Mouse (Mus musculus) effector memory CD4-positive, alpha-beta T cell, adult 5 months (primary cell): ENCODE results near the gene Arap1. TPM values are rescaled to one million over a fixed set of nuclear protein-coding genes. Genes with fewer than 3 reads are reported as not detected.

Source experiments
- polyA plus RNA-seq: library from polyadenylated mRNA; unstranded; fragments of 100-300 nt; shearing (Covaris generic); gene quantifications from one replicate; pipeline ENCODE4 v1.2.1, GENCODE M21; 2017

Gene Arap1
- 59.2 TPM for polyA plus RNA-seq

DNA sequence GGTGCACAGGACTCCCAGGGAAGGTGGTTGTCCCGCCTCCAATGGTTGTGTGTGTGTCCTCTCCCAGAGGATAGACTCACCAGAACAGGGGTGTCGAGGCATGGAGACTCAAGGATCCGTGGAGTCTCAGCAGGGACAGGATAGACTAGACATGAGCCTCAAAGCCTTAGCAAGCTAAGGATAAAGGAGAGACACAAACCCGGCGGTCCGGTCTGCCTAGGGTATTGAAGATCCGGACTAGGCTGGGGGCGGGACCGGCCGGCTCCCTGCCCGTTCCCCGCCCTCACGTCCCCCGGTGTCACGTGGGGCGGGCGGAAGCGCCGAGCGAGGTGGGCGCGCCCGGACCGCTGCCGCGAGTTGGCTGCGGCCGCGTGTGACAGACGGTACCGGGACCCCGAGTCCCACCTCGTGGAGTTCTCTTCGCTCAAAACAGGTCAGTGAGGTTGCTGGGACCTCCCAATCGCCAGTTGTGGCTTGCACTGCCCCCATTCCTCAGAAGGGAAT, at the start of gene Arap1:
Arap1 (plus strand) TSS at position 301 of the 504 bp plus-strand sequence.

DNA sequence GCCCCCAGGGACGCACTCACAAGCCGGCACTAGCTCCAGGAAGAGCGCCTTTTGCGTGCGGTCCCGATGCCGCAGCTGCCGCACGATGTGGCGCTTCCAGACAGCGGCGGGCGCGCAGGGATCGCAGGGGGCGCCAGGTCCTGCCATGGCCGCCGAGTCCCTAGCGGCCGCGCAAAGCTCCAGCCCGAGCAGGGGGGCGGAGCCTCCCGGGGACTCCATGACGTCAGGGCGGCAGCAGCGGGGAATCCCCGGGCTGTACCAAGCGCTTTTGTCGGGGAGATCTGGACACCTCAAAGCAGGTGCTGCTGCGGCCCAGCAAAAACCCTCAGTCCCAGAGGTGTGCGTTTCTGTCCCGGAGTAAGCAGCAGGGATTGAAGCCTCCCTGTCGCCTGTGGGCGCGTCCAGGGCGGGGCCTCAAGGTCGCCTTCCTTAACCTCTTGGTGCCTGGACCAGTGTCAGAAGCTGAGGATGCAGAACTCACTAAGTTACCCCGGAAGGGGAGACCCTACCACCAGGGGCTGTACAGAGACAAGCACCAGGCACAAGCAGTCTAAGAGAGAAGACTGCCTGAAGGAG, 45.9 kb upstream of the Arap1 start, which contains the start of gene Atg16l2:
Atg16l2 (minus strand) TSS at position 371 of the 576 bp plus-strand sequence.

GRCm38 (mm10) chr7:101317014-101317413, 30.9 kb upstream of the Arap1 start, which contains the start of gene Stard10:
Stard10 (plus strand) TSS chr7:101317086.

GRCm38 (mm10) chr7:101410267-101410936, 62.5 kb downstream of the Arap1 start, which contains the start of gene Gm45837:
Gm45837 (plus strand) TSS chr7:101410886.

DNA sequence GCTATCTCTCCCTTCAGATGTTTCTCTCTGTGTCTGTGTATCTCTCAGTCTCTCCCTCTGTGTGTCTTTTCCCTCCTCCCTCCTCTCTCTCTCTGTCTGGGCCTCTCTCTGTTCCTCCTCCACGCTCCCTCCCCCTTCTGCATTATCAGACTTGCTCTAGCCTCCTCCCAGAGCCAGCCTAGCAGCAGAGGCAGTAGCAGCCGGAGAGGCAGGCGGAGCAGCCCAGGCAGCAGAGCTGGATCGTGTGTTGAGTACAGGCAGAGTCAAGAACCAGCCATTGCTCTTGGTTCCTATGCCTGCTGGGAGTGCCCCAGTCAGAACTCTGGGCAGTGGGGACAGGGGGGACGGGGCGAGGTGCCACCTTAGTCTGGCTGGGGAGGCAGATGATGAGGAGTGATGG, 73.7 kb downstream of the Arap1 start, which contains the start of gene Pde2a:
Pde2a (plus strand) TSS at position 163 of the 400 bp plus-strand sequence.

Other genes with a start within 250 kb of the Arap1 start
- gene Atg16l2, start 45.8 kb upstream of the Arap1 start, polyA plus RNA-seq: 122 TPM
- 27.5 TPM for gene Stard10, start 31.0 kb upstream of the Arap1 start, polyA plus RNA-seq
- 111 TPM for gene Gm45837, start 62.8 kb downstream of the Arap1 start, polyA plus RNA-seq
- 85.3 TPM for gene Pde2a, start 73.6 kb downstream of the Arap1 start, polyA plus RNA-seq
- 70.8 TPM for gene Art2b, start 237.5 kb downstream of the Arap1 start, polyA plus RNA-seq